Mouse (Mus musculus): ENCODE measurements around the gene Ass1. TPM values are rescaled to one million over a fixed set of nuclear protein-coding genes. Genes with fewer than 3 reads are reported as not detected.

The Ass1 gene
- polyA plus RNA-seq, 1 experiment from 2014 or later: 7.3 TPM

DNA sequence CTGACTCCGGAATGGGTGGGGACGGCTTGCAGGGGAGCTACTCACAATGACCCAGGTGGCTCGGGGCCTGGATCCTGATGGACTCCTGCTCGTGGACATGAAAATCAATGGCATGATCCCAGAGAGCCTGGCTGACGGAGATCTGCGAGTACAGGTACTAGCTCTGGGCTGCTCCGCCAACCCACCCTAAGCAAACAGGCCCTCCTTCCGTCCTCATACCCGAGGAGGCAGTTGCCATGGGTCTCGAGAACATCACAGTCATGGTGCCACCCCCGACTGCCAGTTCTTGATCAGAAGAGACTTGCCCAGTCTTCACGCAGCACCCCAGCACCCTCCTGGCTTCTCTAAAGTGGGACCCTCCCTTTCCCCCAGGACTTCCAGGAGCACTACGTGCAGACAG is 17.0 kb upstream of the Ass1 start:
- WGBS: 84% methylated on average over 13 of the region's 13 CpGs
- no peaks in the 10 kb centered on the region for H3K9me3 ChIP-seq (ENCODE audit: control insufficient read depth, low read length)
- no peak overlapping the region for H3K4me2 ChIP-seq (ENCODE audit: low read depth, low read length)
- H3K36me3 ChIP-seq (ENCODE audit: control insufficient read depth, insufficient read depth, low read length): no peaks in the 10 kb centered on the region
- peaks cover under 1% of the 10 kb centered on the region; the same call in 1 of the 2 replicates for H3K27me3 ChIP-seq (ENCODE audit: control insufficient read depth, insufficient read depth, low read length)
- peaks cover 15% of the 10 kb centered on the region for H3K4me1 ChIP-seq (ENCODE audit: control insufficient read depth, insufficient read depth, low read length)
- H3K27ac ChIP-seq (ENCODE audit: low read depth, low read length): no peak overlapping the region
- H3K4me3 ChIP-seq (ENCODE audit: low read depth, low read length): no peak overlapping the region
- ATAC-seq (ENCODE audit: low read depth): no peak
- no peak overlapping the region for H3K9ac ChIP-seq (replicated peaks; ENCODE audit: low read depth, low read length)

DNA sequence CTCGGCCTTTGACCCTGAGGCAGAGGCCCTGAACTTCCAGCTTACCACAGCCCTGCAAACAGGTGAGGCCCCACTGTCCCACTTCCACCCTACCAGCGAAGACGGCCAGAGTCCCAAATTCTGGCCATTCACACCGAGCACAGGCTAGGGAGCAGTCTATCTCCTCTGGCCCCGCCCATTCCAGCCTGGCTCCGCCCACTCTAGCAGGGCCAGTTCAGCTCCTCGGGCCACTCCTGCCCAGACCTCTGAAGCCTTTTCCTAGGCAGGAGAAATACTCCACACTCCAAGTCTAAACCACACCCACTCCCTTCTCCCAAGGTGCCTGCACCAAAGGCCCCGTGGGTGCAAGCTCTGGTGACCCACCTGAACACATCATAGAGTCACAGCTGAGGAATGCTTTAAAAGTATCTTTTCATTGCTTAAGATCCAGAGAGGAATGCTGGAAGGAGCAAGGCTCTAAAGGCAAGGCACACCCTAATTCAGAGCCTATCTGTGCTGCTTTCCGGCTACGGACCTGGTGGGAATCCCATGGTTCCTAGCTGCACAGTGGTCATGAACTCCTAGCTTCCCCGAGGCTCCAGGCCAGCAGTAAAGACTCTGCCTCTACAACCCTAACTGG is 16.3 kb upstream of the Ass1 start:
- ATAC-seq (ENCODE audit: low read depth): no peak
- peaks cover 5% of the 10 kb centered on the region for H3K27me3 ChIP-seq (ENCODE audit: control insufficient read depth, insufficient read depth, low read length)
- no peak overlapping the region for H3K4me2 ChIP-seq (ENCODE audit: low read depth, low read length)
- no peak overlapping the region for H3K4me3 ChIP-seq (ENCODE audit: low read depth, low read length)
- H3K9me3 ChIP-seq (ENCODE audit: control insufficient read depth, low read length): no peaks in the 10 kb centered on the region
- 33% methylated on average over 11 of the region's 11 CpGs for WGBS
- H3K27ac ChIP-seq (ENCODE audit: low read depth, low read length): no peak overlapping the region
- no peak overlapping the region for H3K9ac ChIP-seq (replicated peaks; ENCODE audit: low read depth, low read length)
- H3K36me3 ChIP-seq (ENCODE audit: control insufficient read depth, insufficient read depth, low read length): no peaks in the 10 kb centered on the region
- H3K4me1 ChIP-seq (ENCODE audit: control insufficient read depth, insufficient read depth, low read length): peaks cover 12% of the 10 kb centered on the region

DNA sequence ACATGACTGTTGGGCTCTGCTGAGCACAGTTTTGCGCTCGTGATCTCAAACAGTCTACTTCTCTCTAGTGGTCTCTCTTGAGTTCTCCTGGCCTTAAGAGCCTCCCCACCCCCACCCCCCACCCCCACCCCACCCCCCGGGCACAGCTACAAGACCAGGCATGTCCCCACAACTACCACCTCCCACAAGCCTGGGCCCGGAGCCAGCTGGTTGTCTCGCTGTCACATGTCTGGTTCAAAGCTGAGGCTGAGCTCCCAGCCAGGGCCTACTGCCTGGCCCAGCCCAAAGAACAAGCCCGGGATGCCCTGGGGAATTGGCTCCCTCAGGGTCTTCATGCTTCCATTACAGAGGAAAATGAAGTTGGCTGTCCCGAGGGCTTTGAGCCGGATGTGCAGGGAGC is 15.7 kb upstream of the Ass1 start:
- H3K36me3 ChIP-seq (ENCODE audit: control insufficient read depth, insufficient read depth, low read length): no peaks in the 10 kb centered on the region
- H3K4me3 ChIP-seq (ENCODE audit: low read depth, low read length): no peak overlapping the region
- WGBS: 54% methylated on average over 8 of the region's 8 CpGs
- no peak for ATAC-seq (ENCODE audit: low read depth)
- peaks cover 6% of the 10 kb centered on the region; the same call in 1 of the 2 replicates for H3K4me1 ChIP-seq (ENCODE audit: control insufficient read depth, insufficient read depth, low read length)
- H3K27ac ChIP-seq (ENCODE audit: low read depth, low read length): no peak overlapping the region
- no peak overlapping the region for H3K9ac ChIP-seq (replicated peaks; ENCODE audit: low read depth, low read length)
- H3K27me3 ChIP-seq (ENCODE audit: control insufficient read depth, insufficient read depth, low read length): peaks cover 7% of the 10 kb centered on the region
- H3K9me3 ChIP-seq (ENCODE audit: control insufficient read depth, low read length): no peaks in the 10 kb centered on the region
- no peak overlapping the region for H3K4me2 ChIP-seq (ENCODE audit: low read depth, low read length)

DNA sequence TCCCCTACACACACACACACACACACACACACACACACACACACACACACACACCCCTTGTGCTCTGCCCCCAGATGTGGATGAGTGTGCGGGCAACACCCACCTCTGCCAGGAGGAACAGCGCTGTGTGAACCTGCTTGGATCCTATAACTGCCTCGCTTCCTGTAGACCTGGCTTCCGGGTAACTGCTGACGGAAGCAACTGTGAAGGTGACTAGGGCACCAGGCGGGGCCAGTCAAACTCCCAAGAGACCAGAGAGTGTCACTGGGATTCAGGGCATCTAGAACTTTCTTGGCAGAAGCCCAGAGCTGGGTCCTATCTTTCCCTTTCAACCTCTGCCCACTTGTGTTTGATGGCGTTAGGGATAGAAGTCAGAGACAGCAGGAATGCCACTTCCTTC is 14.6 kb upstream of the Ass1 start:
- Histone ChIP-seq H3K27ac (ENCODE audit: low read depth, low read length) (no peak overlapping the region), H3K9ac (replicated peaks; ENCODE audit: low read depth, low read length) (no peak overlapping the region), H3K4me2 (ENCODE audit: low read depth, low read length) (no peak overlapping the region), H3K36me3 (ENCODE audit: control insufficient read depth, insufficient read depth, low read length) (no peaks in the 10 kb centered on the region), H3K27me3 (ENCODE audit: control insufficient read depth, insufficient read depth, low read length) (peaks cover 13% of the 10 kb centered on the region), H3K9me3 (ENCODE audit: control insufficient read depth, low read length) (no peaks in the 10 kb centered on the region), H3K4me3 (ENCODE audit: low read depth, low read length) (no peak overlapping the region), H3K4me1 (ENCODE audit: control insufficient read depth, insufficient read depth, low read length) (no peaks in the 10 kb centered on the region; the same call in 1 of the 2 replicates)
- ATAC-seq (ENCODE audit: low read depth): no peak
- WGBS: 84% methylated on average over 7 of the region's 7 CpGs

DNA sequence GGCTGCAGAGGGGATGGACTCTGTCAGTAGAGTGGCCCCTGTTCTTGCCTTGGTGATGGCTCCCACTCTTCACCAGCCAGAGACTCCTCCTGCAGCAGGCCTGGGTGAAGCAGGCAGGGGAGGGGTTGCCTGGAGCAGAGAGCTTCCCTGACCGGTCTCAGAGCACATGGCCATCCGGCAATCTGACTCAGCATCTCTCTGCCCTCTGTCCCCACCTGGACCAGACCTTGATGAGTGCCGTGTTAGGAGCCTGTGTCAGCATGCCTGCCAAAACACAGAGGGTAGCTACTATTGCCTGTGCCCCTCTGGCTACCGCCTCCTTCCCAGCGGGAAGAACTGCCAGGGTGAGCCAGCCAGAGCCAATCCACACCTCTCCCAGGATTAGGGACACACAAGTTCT is 11.5 kb upstream of the Ass1 start:
- no peak overlapping the region for H3K27ac ChIP-seq (ENCODE audit: low read depth, low read length)
- H3K4me1 ChIP-seq (ENCODE audit: control insufficient read depth, insufficient read depth, low read length): no peaks in the 10 kb centered on the region; the same call in 1 of the 2 replicates
- no peak overlapping the region for H3K4me3 ChIP-seq (ENCODE audit: low read depth, low read length)
- peaks cover 20% of the 10 kb centered on the region for H3K27me3 ChIP-seq (ENCODE audit: control insufficient read depth, insufficient read depth, low read length)
- H3K9me3 ChIP-seq (ENCODE audit: control insufficient read depth, low read length): no peaks in the 10 kb centered on the region
- no peak for ATAC-seq (ENCODE audit: low read depth)
- 44% methylated on average over 5 of the region's 5 CpGs for WGBS
- H3K36me3 ChIP-seq (ENCODE audit: control insufficient read depth, insufficient read depth, low read length): no peaks in the 10 kb centered on the region
- H3K4me2 ChIP-seq (ENCODE audit: low read depth, low read length): no peak overlapping the region
- no peak overlapping the region for H3K9ac ChIP-seq (replicated peaks; ENCODE audit: low read depth, low read length)

DNA sequence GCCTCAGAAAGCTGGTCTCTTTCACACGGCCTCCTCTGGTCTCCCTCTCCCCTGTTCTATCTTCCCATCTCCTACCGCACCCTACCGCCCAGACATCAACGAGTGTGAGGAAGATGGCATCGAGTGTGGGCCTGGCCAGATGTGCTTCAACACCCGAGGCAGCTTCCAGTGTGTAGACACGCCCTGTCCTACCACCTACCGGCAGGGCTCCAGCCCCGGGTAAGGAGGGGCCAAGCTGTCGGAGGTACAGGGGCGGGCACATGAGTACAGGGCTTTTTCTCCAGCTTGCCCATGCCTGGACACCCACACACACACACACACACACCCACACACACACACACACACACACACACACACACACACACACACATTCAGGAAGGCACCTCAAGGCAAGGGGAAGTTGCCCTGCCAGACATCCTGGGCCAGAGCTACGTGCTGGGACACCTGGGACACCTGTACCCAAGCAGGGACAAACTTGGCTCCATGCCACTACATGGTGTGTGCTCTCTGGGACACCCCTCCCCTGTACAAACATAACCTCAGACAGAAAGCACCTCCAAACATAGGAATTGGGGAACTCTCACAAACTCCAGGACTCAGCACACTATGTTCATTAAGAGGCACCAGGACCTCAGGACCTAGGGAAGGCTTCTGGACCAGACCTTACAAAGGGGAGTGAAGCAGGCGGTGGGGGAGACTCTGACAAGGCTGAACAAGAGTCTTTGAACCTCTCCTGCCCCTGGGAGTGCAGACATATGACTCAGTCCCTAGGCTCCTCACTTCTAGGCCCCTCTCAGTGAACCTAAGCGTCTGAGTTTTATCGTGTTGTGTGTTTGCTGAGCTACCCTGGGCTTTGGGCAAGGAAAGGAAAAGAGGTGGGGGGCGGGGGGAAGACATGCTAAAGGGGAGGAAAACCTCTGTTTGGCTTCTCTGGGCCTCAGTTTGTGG is 10.7 kb upstream of the Ass1 start:
- WGBS: 41% methylated on average over 16 of the region's 16 CpGs
- Histone ChIP-seq H3K4me1 (ENCODE audit: control insufficient read depth, insufficient read depth, low read length) (no peaks in the 10 kb centered on the region; the same call in 1 of the 2 replicates), H3K36me3 (ENCODE audit: control insufficient read depth, insufficient read depth, low read length) (no peaks in the 10 kb centered on the region), H3K9ac (replicated peaks; ENCODE audit: low read depth, low read length) (no peak overlapping the region), H3K27ac (ENCODE audit: low read depth, low read length) (no peak overlapping the region), H3K4me2 (ENCODE audit: low read depth, low read length) (peak overlapping the region; percentile 63; the same call in 1 of the 2 replicates), H3K4me3 (ENCODE audit: low read depth, low read length) (no peak overlapping the region), H3K27me3 (ENCODE audit: control insufficient read depth, insufficient read depth, low read length) (peaks cover 20% of the 10 kb centered on the region), H3K9me3 (ENCODE audit: control insufficient read depth, low read length) (no peaks in the 10 kb centered on the region)
- ATAC-seq (ENCODE audit: low read depth): no peak

DNA sequence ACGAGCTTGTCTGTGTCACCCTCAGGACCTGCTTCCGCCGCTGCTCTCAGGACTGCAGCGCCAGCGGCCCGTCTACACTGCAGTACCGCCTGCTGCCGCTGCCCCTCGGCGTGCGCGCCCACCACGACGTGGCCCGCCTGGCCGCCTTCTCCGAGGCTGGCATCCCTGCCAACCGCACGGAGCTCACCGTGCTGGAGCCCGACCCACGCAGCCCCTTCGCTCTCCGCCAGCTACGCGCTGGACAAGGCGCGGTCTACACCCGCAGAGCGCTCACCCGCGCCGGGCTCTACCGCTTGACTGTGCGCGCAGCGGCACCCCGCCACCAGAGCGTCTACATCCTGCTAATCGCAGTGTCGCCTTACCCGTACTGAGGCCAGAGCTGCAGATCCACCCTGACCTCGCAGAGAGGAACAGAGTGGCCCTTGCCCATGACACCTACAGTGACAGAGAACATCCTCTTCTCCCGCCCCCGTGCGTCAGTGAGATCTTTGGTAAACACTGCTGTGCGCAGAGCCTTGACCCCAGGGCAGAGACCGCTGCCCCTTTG is 9.9 kb upstream of the Ass1 start:
- ATAC-seq (ENCODE audit: low read depth): peak; percentile 78; the same call in 1 of the 2 replicates
- peak overlapping the region; percentile 30 for H3K4me3 ChIP-seq (ENCODE audit: low read depth, low read length)
- no peaks in the 10 kb centered on the region for H3K36me3 ChIP-seq (ENCODE audit: control insufficient read depth, insufficient read depth, low read length)
- H3K9ac ChIP-seq (replicated peaks; ENCODE audit: low read depth, low read length): peak overlapping the region; percentile 46; the same call in 1 of the 2 replicates
- H3K27me3 ChIP-seq (ENCODE audit: control insufficient read depth, insufficient read depth, low read length): peaks cover 20% of the 10 kb centered on the region
- no peak overlapping the region for H3K27ac ChIP-seq (ENCODE audit: low read depth, low read length)
- WGBS: under 1% methylated on average over 46 of the region's 48 CpGs
- H3K4me2 ChIP-seq (ENCODE audit: low read depth, low read length): peak overlapping the region; percentile 63
- H3K9me3 ChIP-seq (ENCODE audit: control insufficient read depth, low read length): no peaks in the 10 kb centered on the region
- no peaks in the 10 kb centered on the region for H3K4me1 ChIP-seq (ENCODE audit: control insufficient read depth, insufficient read depth, low read length)

DNA sequence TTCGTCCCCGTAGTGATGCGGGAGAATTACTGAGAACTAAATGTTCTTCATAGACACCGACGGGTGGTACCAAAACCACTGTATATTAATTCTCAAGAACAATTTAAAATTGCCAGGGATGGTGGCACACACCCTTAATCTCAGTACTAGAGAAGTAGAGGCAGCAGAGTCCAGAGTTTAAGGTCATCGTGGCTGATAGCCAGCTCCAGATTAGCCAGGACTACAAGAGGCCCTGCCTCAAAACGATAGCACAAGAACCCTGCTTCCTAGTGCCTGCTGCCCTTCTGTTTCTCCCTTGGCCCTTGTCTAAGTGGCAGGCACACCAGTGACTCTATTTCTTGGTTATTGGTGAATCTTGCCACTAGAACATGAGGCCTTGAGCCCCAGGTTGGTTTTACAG is 9.1 kb upstream of the Ass1 start:
- H3K9me3 ChIP-seq (ENCODE audit: control insufficient read depth, low read length): no peaks in the 10 kb centered on the region
- H3K4me3 ChIP-seq (ENCODE audit: low read depth, low read length): no peak overlapping the region
- no peaks in the 10 kb centered on the region for H3K4me1 ChIP-seq (ENCODE audit: control insufficient read depth, insufficient read depth, low read length)
- no peak overlapping the region for H3K9ac ChIP-seq (replicated peaks; ENCODE audit: low read depth, low read length)
- WGBS: 74% methylated on average over 7 of the region's 7 CpGs
- ATAC-seq (ENCODE audit: low read depth): no peak
- no peak overlapping the region for H3K4me2 ChIP-seq (ENCODE audit: low read depth, low read length)
- peaks cover 20% of the 10 kb centered on the region for H3K27me3 ChIP-seq (ENCODE audit: control insufficient read depth, insufficient read depth, low read length)
- no peaks in the 10 kb centered on the region for H3K36me3 ChIP-seq (ENCODE audit: control insufficient read depth, insufficient read depth, low read length)
- H3K27ac ChIP-seq (ENCODE audit: low read depth, low read length): no peak overlapping the region

DNA sequence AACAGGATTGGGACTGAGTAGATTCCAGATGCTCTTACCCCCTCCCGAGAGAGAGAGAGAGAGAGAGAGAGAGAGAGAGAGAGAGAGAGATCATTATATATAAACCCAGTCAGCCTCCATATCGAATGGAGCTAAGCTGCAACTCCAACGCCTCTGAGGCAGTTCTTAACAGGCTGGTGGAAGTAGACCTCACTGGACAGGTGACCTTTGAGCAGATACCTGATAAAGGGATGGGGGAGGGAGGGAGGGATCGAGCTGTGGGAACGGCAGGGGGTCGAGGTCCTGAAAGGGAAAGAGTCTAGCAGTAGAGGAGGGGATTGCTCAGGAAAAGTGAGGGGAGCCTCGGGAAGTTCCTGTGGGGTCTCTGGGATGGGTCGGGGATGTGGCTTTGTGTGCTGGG is 8.0 kb upstream of the Ass1 start:
- no peak for ATAC-seq (ENCODE audit: low read depth)
- WGBS: 37% methylated on average over 8 of the region's 8 CpGs
- H3K27me3 ChIP-seq (ENCODE audit: control insufficient read depth, insufficient read depth, low read length): peaks cover 20% of the 10 kb centered on the region

More for the DNA sequence above, 8.0 kb upstream of the Ass1 start:
- no peak overlapping the region for H3K27ac ChIP-seq (ENCODE audit: low read depth, low read length)
- no peak overlapping the region for H3K9ac ChIP-seq (replicated peaks; ENCODE audit: low read depth, low read length)
- H3K4me2 ChIP-seq (ENCODE audit: low read depth, low read length): no peak overlapping the region
- H3K36me3 ChIP-seq (ENCODE audit: control insufficient read depth, insufficient read depth, low read length): no peaks in the 10 kb centered on the region
- no peaks in the 10 kb centered on the region for H3K4me1 ChIP-seq (ENCODE audit: control insufficient read depth, insufficient read depth, low read length)
- H3K9me3 ChIP-seq (ENCODE audit: control insufficient read depth, low read length): no peaks in the 10 kb centered on the region
- no peak overlapping the region for H3K4me3 ChIP-seq (ENCODE audit: low read depth, low read length)
